In genomic region chr4:31941616-31942015, GRCm38 (mm10) we compare ENCODE assay signal across 18 mouse cellular contexts. TPM values are rescaled to one million over a fixed set of nuclear protein-coding genes. Genes with fewer than 3 reads are reported as not detected.
DNase-seq lines count a peak whose midpoint lies in the region; ATAC-seq and TF ChIP-seq lines count a peak whose summit lies in the region.
"Had no signal": no experiment of that assay in that cellular context is flagged by ENCODE, and none has a peak within 500 bp of the region (broad histone marks: within the 10 kb centered on the region; RNA-seq: fewer than 3 reads in every experiment).

No protein-coding gene starts in this region.

- H3K27me3 ChIP-seq in midbrain, embryonic 11.5 days (ENCODE audit: control insufficient read depth, insufficient read depth, low read length), result peaks cover 5% of the 10 kb centered on the region; the same call in 1 of the 2 replicates
- H3K27me3 ChIP-seq in midbrain, embryonic 14.5 days (ENCODE audit: control insufficient read depth, insufficient read depth, low read length), result peaks cover 10% of the 10 kb centered on the region; the same call in 1 of the 2 replicates
- H3K27me3 ChIP-seq in hindbrain, embryonic 12.5 days, result no peaks in the 10 kb centered on the region
- H3K27me3 ChIP-seq: heart, embryonic 13.5 days; limb, embryonic 12.5 days had no signal

- H3K4me1 ChIP-seq in midbrain, embryonic 11.5 days (ENCODE audit: control insufficient read depth, insufficient read depth, low read length), result peaks cover 5% of the 10 kb centered on the region; the same call in 1 of the 2 replicates
- peaks cover 14% of the 10 kb centered on the region; the same call in 1 of the 2 replicates for H3K4me1 ChIP-seq in midbrain, embryonic 14.5 days (ENCODE audit: control insufficient read depth, insufficient read depth, low read length)
- peaks cover 8% of the 10 kb centered on the region for H3K4me1 ChIP-seq in hindbrain, embryonic 12.5 days

- H3K4me2 ChIP-seq in midbrain, embryonic 11.5 days, result no peak overlapping the region
- H3K4me2 ChIP-seq in midbrain, embryonic 14.5 days (ENCODE audit: low read length), result no peak overlapping the region
- H3K4me2 ChIP-seq in hindbrain, embryonic 12.5 days (replicated peaks), result no peak overlapping the region
- H3K4me2 ChIP-seq: heart, embryonic 13.5 days; limb, embryonic 12.5 days; liver, embryonic 13.5 days had no signal

- ATAC-seq in midbrain, embryonic 11.5 days (ENCODE audit: low FRiP score), result no peak
- no peak for ATAC-seq in midbrain, embryonic 14.5 days (ENCODE audit: low FRiP score, low TSS enrichment)
- ATAC-seq in hindbrain, embryonic 12.5 days (ENCODE audit: low FRiP score), result no peak
- ATAC-seq: activated CD4-positive, CD25-positive, alpha-beta regulatory T cell, adult 4 months; forebrain, embryonic 14.5 days had no signal

- no peak for TF ChIP-seq CTCF in gastrocnemius, adult 2 months (IDR thresholded peaks at IDR 0.05)

- peak; percentile 7 for DNase-seq in gastrocnemius, postnatal 25 days
- DNase-seq in gastrocnemius, adult 2 months, result no peak
- DNase-seq in midbrain, embryonic 11.5 days (ENCODE audit: low spot score, missing footprints), result peak; percentile 62
- no peak for DNase-seq in midbrain, embryonic 14.5 days
- peak; percentile 22 for DNase-seq in R1 (ENCODE audit: low read depth, low spot score)
- DNase-seq in cerebellum, postnatal 4 days (ENCODE audit: low spot score in 2 of 2), result no peak
- DNase-seq in lung, postnatal 4 days, result no peak
- DNase-seq: adrenal gland, postnatal 36 days; cerebellum, adult 9-10 months; heart, postnatal 4 days; liver, embryonic 13.5 days; right cerebral cortex, postnatal 25 days; thymus, postnatal 36 days had no signal

- 61% methylated on average over 4 of the region's 4 CpGs for WGBS in midbrain, embryonic 11.5 days
- 67% methylated on average over 4 of the region's 4 CpGs for WGBS in midbrain, embryonic 14.5 days
- 74% methylated on average over 4 of the region's 4 CpGs for WGBS in hindbrain, embryonic 12.5 days

- H3K9ac ChIP-seq in midbrain, embryonic 11.5 days (ENCODE audit: low read length), result no peak overlapping the region
- H3K9ac ChIP-seq in midbrain, embryonic 14.5 days (replicated peaks; ENCODE audit: low read length), result no peak overlapping the region
- no peak overlapping the region for H3K9ac ChIP-seq in hindbrain, embryonic 12.5 days
- H3K9ac ChIP-seq: heart, embryonic 13.5 days; limb, embryonic 12.5 days; liver, embryonic 13.5 days had no signal

- no peak overlapping the region for H3K27ac ChIP-seq in gastrocnemius, adult 2 months
- no peak overlapping the region for H3K27ac ChIP-seq in midbrain, embryonic 11.5 days (ENCODE audit: low read depth, low read length)
- no peak overlapping the region for H3K27ac ChIP-seq in midbrain, embryonic 14.5 days (replicated peaks; ENCODE audit: low read depth, low read length)
- H3K27ac ChIP-seq in hindbrain, embryonic 12.5 days, result no peak overlapping the region
- H3K27ac ChIP-seq: heart, embryonic 13.5 days; limb, embryonic 12.5 days; liver, embryonic 13.5 days had no signal

- H3K4me3 ChIP-seq in gastrocnemius, adult 2 months, result no peak overlapping the region
- no peak overlapping the region for H3K4me3 ChIP-seq in midbrain, embryonic 11.5 days (ENCODE audit: low read depth, low read length)
- H3K4me3 ChIP-seq in midbrain, embryonic 14.5 days (replicated peaks; ENCODE audit: low read depth, low read length), result no peak overlapping the region
- H3K4me3 ChIP-seq in hindbrain, embryonic 12.5 days, result no peak overlapping the region
- H3K4me3 ChIP-seq: heart, embryonic 13.5 days; limb, embryonic 12.5 days; liver, embryonic 13.5 days had no signal

- H3K9me3 ChIP-seq in midbrain, embryonic 11.5 days (ENCODE audit: control insufficient read depth, low read length), result no peaks in the 10 kb centered on the region
- H3K9me3 ChIP-seq in midbrain, embryonic 14.5 days (ENCODE audit: control insufficient read depth, low read length), result no peaks in the 10 kb centered on the region
- no peaks in the 10 kb centered on the region for H3K9me3 ChIP-seq in hindbrain, embryonic 12.5 days (replicated peaks)
- H3K9me3 ChIP-seq: heart, embryonic 13.5 days; limb, embryonic 12.5 days; liver, embryonic 13.5 days had no signal

- H3K36me3 ChIP-seq in midbrain, embryonic 11.5 days (ENCODE audit: control insufficient read depth, insufficient read depth, low read length), result no peaks in the 10 kb centered on the region
- H3K36me3 ChIP-seq in midbrain, embryonic 14.5 days (ENCODE audit: control insufficient read depth, insufficient read depth, low read length), result no peaks in the 10 kb centered on the region
- H3K36me3 ChIP-seq in hindbrain, embryonic 12.5 days, result no peaks in the 10 kb centered on the region
- H3K36me3 ChIP-seq: heart, embryonic 13.5 days; limb, embryonic 12.5 days; liver, embryonic 13.5 days had no signal

- intact Hi-C loops in gastrocnemius, adult 2 months (cut with DNase I), result no loop called here

RNA-seq across cellular contexts. Expression of gene Map3k7, which starts 22.3 kb away (rescaled TPM):
- 10 to 100 TPM; 29.6 to 33.9 TPM for total RNA-seq in gastrocnemius, postnatal 25 days (2021)
- 10 to 100 TPM; 38.9 to 41.1 TPM for total RNA-seq in gastrocnemius, adult 2 months (2021)
- 42.4 and 44.5 TPM in 2 replicates for polyA plus RNA-seq in midbrain, embryonic 11.5 days (2014; fragmentation: Nextera tagmentation; extraction: Ambion mirVana)
- polyA plus RNA-seq in midbrain, embryonic 14.5 days (2014; fragmentation: Nextera tagmentation; extraction: Ambion mirVana), result 35.0 and 38.3 TPM in 2 replicates
- 49.2 and 53.9 TPM in 2 replicates for polyA plus RNA-seq in hindbrain, embryonic 12.5 days (2016; fragmentation: Nextera tagmentation; extraction: Ambion mirVana)

Comparison
In these comparisons a context has a peak if more than half of its experiments do, and no peak if none do; other contexts are left out.
1. DNase-seq: peak in gastrocnemius, postnatal 25 days (single experiment), midbrain, embryonic 11.5 days (single experiment) and R1 (single experiment); none in gastrocnemius, adult 2 months (single experiment), midbrain, embryonic 14.5 days (single experiment), cerebellum, postnatal 4 days (0 of 2) and lung, postnatal 4 days (0 of 2).